Mouse (Mus musculus): ENCODE results near the gene Gm14435.
"Not testable (repeated sequence)": the region's sequence is repeated elsewhere in the genome, so short reads cannot be mapped to it uniquely, and the experiment has no call there.

- not testable (repeated sequence) for TF ChIP-seq POLR2A (IDR thresholded peaks at IDR 0.05; ENCODE audit: insufficient read depth, low read length); CTCF (IDR thresholded peaks at IDR 0.05; ENCODE audit: low read depth, low read length); EP300 (IDR thresholded peaks at IDR 0.05; ENCODE audit: insufficient read depth, low read depth, low read length)
These were observed at the start of gene Gm14435 for GRCm38 (mm10) chr2:176423294-176423693.

All from ES-Bruce4 (cell line).